Mouse (Mus musculus) lung, embryonic 14.5 days (tissue): ENCODE data around the gene Nr1d1. TPM values are rescaled to one million over a fixed set of nuclear protein-coding genes. Genes with fewer than 3 reads are reported as not detected.

Source experiments
- ATAC-seq: fragments of 200-750 bp; cut with Nextera tagmentation; 2 replicates; pipeline ENCODE4 v1.8.0; 2017; ENCODE audit warnings: mild to moderate bottlenecking, moderate TSS enrichment, moderate library complexity; ENCODE audit not compliant: insufficient read depth
- DNase-seq: peaks from one replicate; pipeline ENCODE4 v3.0.0-alpha.2; 2015
- H3K27ac ChIP-seq: fragments of 300-500 bp; sonication (generic); 2 replicates; pipeline ENCODE4 v1.5.1; 2014; ENCODE audit warnings: low read depth, mild to moderate bottlenecking, moderate library complexity
- H3K27me3 ChIP-seq: fragments of 300-500 bp; sonication (generic); 2 replicates; pipeline ENCODE4 v1.6.1; 2014; ENCODE audit warnings: low read length, control low read depth; ENCODE audit not compliant: insufficient read depth
- H3K36me3 ChIP-seq: fragments of 300-500 bp; sonication (generic); 2 replicates; pipeline ENCODE4 v1.6.1; 2014; ENCODE audit warnings: control low read depth; ENCODE audit not compliant: insufficient read depth
- H3K4me1 ChIP-seq: fragments of 300-500 bp; sonication (generic); 2 replicates; pipeline ENCODE4 v1.6.1; 2014; ENCODE audit warnings: antibody characterized with exemption, control low read depth; ENCODE audit not compliant: insufficient read depth
- H3K4me2 ChIP-seq: fragments of 300-500 bp; sonication (generic); 2 replicates; pipeline ENCODE4 v1.6.1; 2014; ENCODE audit warnings: mild to moderate bottlenecking
- H3K4me3 ChIP-seq: fragments of 300-500 bp; sonication (generic); 2 replicates; pipeline ENCODE4 v1.5.1; 2014; ENCODE audit warnings: low read depth, low read length
- H3K9ac ChIP-seq: fragments of 300-500 bp; sonication (generic); 2 replicates; pipeline ENCODE4 v1.6.1; 2014
- H3K9me3 ChIP-seq: fragments of 300-500 bp; sonication (generic); 2 replicates; pipeline ENCODE4 v1.6.1; 2016; ENCODE audit warnings: low read depth, low read length, control low read depth
- CTCF ChIP-seq: IDR thresholded peaks from 2 replicates; pipeline ENCODE4 v1.5.1; 2016; ENCODE audit warnings: antibody characterized with exemption, low read depth
- WGBS: fragments of 180-500 bp; shearing (Covaris S2); extraction: QIAGEN DNeasy Blood & Tissue Kit; methylation state at CpG from one replicate; pipeline ENCODE4 v1.1.7; 2014; 5-methylcytosine and 5-hydroxymethylcytosine counted together
- polyA plus RNA-seq: library from polyadenylated mRNA; unstranded; fragments of >200 nt; fragmentation: Nextera tagmentation; extraction: Ambion mirVana; gene quantifications from 2 replicates; pipeline ENCODE4 v1.2.1, GENCODE M21; 2014

Gene Nr1d1
- polyA plus RNA-seq, 1 experiment from 2014 or later: 1.4 TPM

DNA sequence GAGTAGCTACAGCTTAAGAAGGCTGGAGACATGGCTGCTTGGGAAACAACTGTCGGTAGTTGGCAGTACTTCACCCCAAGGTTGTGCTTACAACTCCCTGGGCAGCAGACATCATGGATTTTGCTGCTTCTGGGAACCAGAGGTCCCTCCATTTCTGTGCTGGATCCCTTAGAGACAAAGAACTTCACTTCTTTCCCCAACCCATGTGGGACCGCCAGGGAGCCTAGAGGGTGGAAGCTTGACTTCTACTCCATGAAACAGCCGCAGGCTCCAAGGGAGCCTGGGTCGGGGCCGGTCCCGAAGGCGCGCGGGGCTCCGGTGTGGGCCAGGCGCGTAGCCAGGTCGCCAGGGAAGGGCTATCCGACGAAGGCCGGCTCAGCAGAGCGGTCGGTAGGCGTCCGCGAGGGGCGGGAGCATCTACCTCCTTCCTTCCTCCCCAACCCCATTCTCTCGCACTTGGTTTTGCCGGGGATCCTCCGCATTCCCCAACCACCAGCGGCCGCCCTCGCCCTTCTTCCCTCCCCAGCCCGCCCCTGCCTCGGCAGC, 19.4 kb upstream of the Nr1d1 start:
- DNase-seq (peak; percentile 79), ATAC-seq (peak; percentile 68)
- H3K27ac ChIP-seq: peak overlapping the region; percentile 100
- H3K4me2 ChIP-seq: peak overlapping the region; percentile 85
- peak overlapping the region; percentile 99 for H3K9ac ChIP-seq
- no peaks in the 10 kb centered on the region for H3K9me3 ChIP-seq
- H3K27me3 ChIP-seq: no peaks in the 10 kb centered on the region
- peak; percentile 45 for TF ChIP-seq CTCF
- under 1% methylated on average over 30 of the region's 30 CpGs for WGBS
- peaks cover 21% of the 10 kb centered on the region for H3K4me1 ChIP-seq
- H3K4me3 ChIP-seq: peak overlapping the region; percentile 100
- H3K36me3 ChIP-seq: peaks cover 23% of the 10 kb centered on the region

DNA sequence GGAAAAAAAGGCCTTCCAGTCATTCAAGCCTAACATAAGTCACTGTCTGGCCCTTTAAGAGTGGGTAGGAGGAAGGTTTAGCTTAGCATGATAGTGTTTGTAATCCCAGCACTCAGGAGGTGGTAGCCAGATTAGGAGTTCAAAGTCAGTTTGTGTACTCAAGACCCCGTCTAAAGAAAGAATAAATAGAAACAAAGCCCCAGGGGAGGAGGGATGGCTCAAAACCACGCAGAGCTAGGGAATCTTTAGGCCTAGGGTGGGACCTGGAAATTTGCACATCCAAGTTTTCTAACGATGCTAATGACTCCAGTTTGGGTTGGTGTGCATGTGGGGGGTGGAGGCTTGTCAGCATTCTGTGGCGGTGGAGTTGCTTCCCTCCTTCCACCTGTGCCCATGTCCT, 16.9 kb upstream of the Nr1d1 start:
- no peak for TF ChIP-seq CTCF

GRCm38 (mm10) chr11:98791448-98791847, 16.3 kb upstream of the Nr1d1 start:
- no peaks in the 10 kb centered on the region for H3K27me3 ChIP-seq
- TF ChIP-seq CTCF: no peak
- no peak overlapping the region for H3K4me2 ChIP-seq
- ATAC-seq: no peak
- H3K4me3 ChIP-seq: no peak overlapping the region
- no peak overlapping the region for H3K27ac ChIP-seq
- 65% methylated on average over 1 of the region's 1 CpGs for WGBS
- H3K36me3 ChIP-seq: no peaks in the 10 kb centered on the region
- no peaks in the 10 kb centered on the region for H3K9me3 ChIP-seq
- no peak for DNase-seq
- peaks cover 16% of the 10 kb centered on the region for H3K4me1 ChIP-seq
- no peak overlapping the region for H3K9ac ChIP-seq

More for the DNA sequence above, 16.9 kb upstream of the Nr1d1 start:
- Histone ChIP-seq H3K27ac (no peak overlapping the region), H3K27me3 (no peaks in the 10 kb centered on the region), H3K4me2 (no peak overlapping the region), H3K4me3 (no peak overlapping the region), H3K36me3 (no peaks in the 10 kb centered on the region), H3K9ac (no peak overlapping the region), H3K4me1 (peaks cover 15% of the 10 kb centered on the region), H3K9me3 (no peaks in the 10 kb centered on the region)
- no peak for ATAC-seq
- DNase-seq: no peak
- 11% methylated on average over 4 of the region's 4 CpGs for WGBS

DNA sequence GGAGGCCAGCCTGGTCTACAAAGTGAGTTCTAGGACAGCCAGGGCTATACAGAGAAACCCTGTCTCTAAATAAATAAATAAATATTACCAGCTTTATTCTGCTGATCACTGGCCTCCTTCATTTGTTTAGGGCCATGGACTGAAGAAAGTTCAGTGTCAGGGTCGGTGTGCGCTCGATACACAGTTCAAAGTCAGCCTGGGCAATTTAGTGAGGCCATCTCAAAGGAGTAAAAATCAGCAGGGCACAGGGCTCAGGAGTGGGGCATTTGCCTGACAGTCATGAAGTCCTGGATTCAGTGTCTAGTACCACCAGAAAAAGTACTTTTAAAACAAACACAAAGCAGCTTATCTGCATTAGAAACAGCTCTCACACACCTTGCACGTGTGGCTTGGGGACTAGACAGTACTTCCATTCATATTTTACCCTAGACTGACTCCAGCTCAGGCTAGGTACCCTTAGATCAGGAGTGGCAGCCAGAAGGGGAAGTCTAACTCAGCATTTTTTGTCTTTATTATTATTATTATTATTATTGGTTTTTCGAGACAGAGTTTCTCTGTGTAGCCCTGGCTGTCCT, 15.6 kb upstream of the Nr1d1 start:
- no peak overlapping the region for H3K4me3 ChIP-seq
- DNase-seq (no peak), ATAC-seq (no peak)
- TF ChIP-seq CTCF: no peak
- no peaks in the 10 kb centered on the region for H3K27me3 ChIP-seq
- H3K4me1 ChIP-seq: peaks cover 24% of the 10 kb centered on the region
- H3K27ac ChIP-seq: no peak overlapping the region
- 76% methylated on average over 5 of the region's 5 CpGs for WGBS
- no peak overlapping the region for H3K4me2 ChIP-seq
- no peak overlapping the region for H3K9ac ChIP-seq
- no peaks in the 10 kb centered on the region for H3K9me3 ChIP-seq
- no peaks in the 10 kb centered on the region for H3K36me3 ChIP-seq

- no peak for TF ChIP-seq CTCF
- DNase-seq (no peak), ATAC-seq (no peak)
- no peaks in the 10 kb centered on the region for H3K27me3 ChIP-seq
- H3K4me2 ChIP-seq: peak overlapping the region; percentile 94
- H3K4me3 ChIP-seq: peak overlapping the region; percentile 52
- H3K4me1 ChIP-seq: peaks cover 29% of the 10 kb centered on the region
- H3K27ac ChIP-seq: peak overlapping the region; percentile 83; the same call in 1 of the 2 replicates
- peak overlapping the region; percentile 60 for H3K9ac ChIP-seq
- H3K9me3 ChIP-seq: no peaks in the 10 kb centered on the region
- WGBS: 30% methylated on average over 5 of the region's 5 CpGs
- no peaks in the 10 kb centered on the region for H3K36me3 ChIP-seq
Observed at GRCm38 (mm10) chr11:98789824-98790223, 14.7 kb upstream of the Nr1d1 start.

DNA sequence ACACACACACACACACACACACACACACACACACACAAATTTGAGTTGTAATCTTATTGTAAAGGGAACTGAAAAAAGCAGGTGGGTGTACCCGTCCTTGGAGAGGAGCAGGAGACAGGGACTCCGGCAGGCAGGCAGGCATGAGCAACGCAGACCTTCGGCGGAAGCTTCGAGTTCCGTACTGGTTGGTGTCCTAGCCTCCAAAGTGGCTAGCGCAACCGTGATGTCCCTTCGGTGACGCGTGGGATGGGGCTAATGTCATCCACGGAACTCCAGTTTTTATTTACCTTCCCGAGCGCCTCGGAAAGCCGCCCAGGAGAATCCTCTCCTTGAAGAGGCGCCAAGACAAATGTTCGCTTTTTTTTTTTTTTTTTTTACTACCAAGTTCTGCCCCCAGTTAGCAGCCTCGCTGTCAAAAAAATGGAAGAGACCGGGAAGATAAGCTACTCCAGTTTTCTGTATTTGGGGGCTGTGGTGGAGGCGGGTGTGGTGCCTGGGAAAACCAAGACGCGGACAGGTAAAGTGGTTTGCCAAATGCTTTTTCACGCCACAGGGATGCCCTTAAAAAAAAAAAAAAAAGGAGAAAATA, 14.2 kb upstream of the Nr1d1 start:
- no peak for ATAC-seq

DNA sequence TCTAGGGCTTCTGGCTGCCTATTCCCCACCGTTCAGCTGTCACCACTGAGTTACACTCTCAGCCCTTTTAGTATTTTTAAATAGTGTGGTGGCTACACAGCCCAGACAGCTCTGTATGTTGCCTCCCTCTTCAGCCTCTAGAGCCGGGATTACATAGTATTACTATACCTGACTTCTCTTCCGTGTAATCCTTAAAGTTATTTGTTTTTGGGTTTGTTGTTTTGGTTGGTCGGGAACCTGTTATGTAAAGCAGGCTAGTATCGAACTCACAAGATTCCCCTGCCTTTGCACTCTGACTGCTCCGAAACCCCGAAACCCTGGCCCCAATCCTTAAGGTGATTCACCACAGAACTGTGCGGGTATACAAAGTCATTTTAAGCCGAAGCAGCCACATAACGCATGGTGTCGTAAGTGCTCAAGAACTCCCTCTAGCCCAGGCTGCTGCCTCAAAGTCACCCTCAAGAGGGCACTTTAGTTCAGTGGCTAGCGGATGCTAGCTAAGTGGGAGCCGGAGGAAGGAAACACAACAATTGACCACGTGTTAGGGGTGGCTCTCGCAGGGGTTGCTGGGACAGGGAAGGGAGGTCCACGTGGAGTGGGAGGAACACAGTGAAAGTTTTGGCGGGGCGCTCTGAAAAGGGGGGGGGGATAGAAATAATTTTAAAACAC, 13.6 kb upstream of the Nr1d1 start:
- peak; percentile 82 for TF ChIP-seq CTCF
- WGBS: 8% methylated on average over 18 of the region's 18 CpGs
- H3K4me3 ChIP-seq: peak overlapping the region; percentile 52
- H3K4me1 ChIP-seq: peaks cover 31% of the 10 kb centered on the region
- ATAC-seq: peak; percentile 67
- H3K27ac ChIP-seq: peak overlapping the region; percentile 83
- H3K36me3 ChIP-seq: no peaks in the 10 kb centered on the region
- peak overlapping the region; percentile 60 for H3K9ac ChIP-seq
- peak overlapping the region; percentile 94 for H3K4me2 ChIP-seq
- H3K27me3 ChIP-seq: no peaks in the 10 kb centered on the region
- peak; percentile 97 for DNase-seq
- no peaks in the 10 kb centered on the region for H3K9me3 ChIP-seq

More for the DNA sequence above, 14.2 kb upstream of the Nr1d1 start:
- H3K27ac ChIP-seq: peak overlapping the region; percentile 83
- under 1% methylated on average over 25 of the region's 25 CpGs for WGBS
- H3K4me2 ChIP-seq: peak overlapping the region; percentile 94
- H3K4me3 ChIP-seq: peak overlapping the region; percentile 52
- H3K9ac ChIP-seq: peak overlapping the region; percentile 60
- peaks cover 29% of the 10 kb centered on the region for H3K4me1 ChIP-seq
- no peaks in the 10 kb centered on the region for H3K27me3 ChIP-seq
- peak; percentile 53 for DNase-seq
- no peaks in the 10 kb centered on the region for H3K36me3 ChIP-seq
- no peaks in the 10 kb centered on the region for H3K9me3 ChIP-seq
- TF ChIP-seq CTCF: no peak
